Mouse (Mus musculus): ENCODE measurements around the gene Hdac8. TPM values are rescaled to one million over a fixed set of nuclear protein-coding genes. Genes with fewer than 3 reads are reported as not detected.

The Hdac8 gene
- polyA plus RNA-seq, 1 experiment: 9.8 TPM

DNA sequence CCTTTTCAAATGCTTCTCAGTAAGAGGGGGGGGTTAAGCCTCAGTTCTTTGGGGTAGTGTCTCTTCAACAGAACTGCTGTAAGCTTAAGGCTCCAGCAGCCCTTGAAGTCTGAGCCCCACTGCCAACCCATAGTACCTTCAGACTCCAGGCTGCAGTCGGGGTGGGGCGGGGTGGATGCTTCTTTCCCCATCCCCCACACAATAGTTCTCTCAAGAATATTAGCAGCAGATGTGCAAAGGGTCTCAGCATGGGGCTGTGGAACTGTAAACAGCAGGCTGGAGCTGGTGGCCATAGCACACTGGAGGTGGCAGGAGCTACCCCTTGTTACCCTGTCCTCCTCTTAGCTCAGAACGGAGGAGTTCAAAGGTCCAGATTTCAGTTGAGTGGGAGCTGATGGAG lies 202.7 kb downstream of the Hdac8 start:
- TF ChIP-seq POLR2A (IDR thresholded peaks at IDR 0.05; ENCODE audit: borderline replicate concordance, low read depth, low read length) (no peak), CTCF (IDR thresholded peaks at IDR 0.05; ENCODE audit: low read depth, low read length) (no peak)
- Histone ChIP-seq H3K4me3 (ENCODE audit: insufficient read depth, low read length) (no peak overlapping the region), H3K27ac (ENCODE audit: insufficient read depth, low read depth, low read length) (no peak overlapping the region), H3K4me1 (ENCODE audit: control insufficient read depth, insufficient read depth, low read length) (no peaks in the 10 kb centered on the region)

GRCm38 (mm10) chrX:102284889-102285288 lies 220.3 kb downstream of the Hdac8 start:
- no peaks in the 10 kb centered on the region for H3K4me1 ChIP-seq (ENCODE audit: control insufficient read depth, insufficient read depth, low read length)
- H3K4me3 ChIP-seq (ENCODE audit: insufficient read depth, low read length): no peak overlapping the region
- TF ChIP-seq CTCF (IDR thresholded peaks at IDR 0.05; ENCODE audit: low read depth, low read length) (no peak), POLR2A (IDR thresholded peaks at IDR 0.05; ENCODE audit: borderline replicate concordance, low read depth, low read length) (no peak)

GRCm38 (mm10) chrX:102262620-102263345 lies 242.4 kb downstream of the Hdac8 start:
- Histone ChIP-seq H3K4me1 (ENCODE audit: control insufficient read depth, insufficient read depth, low read length) (no peaks in the 10 kb centered on the region), H3K27ac (ENCODE audit: insufficient read depth, low read depth, low read length) (no peak overlapping the region), H3K4me3 (ENCODE audit: insufficient read depth, low read length) (no peak overlapping the region)
- no peak for TF ChIP-seq CTCF (IDR thresholded peaks at IDR 0.05; ENCODE audit: low read depth, low read length)
- TF ChIP-seq POLR2A (IDR thresholded peaks at IDR 0.05; ENCODE audit: borderline replicate concordance, low read depth, low read length): no peak

More at GRCm38 (mm10) chrX:102284889-102285288, 220.3 kb downstream of the Hdac8 start:
- no peak overlapping the region for H3K27ac ChIP-seq (ENCODE audit: insufficient read depth, low read depth, low read length)

- Histone ChIP-seq H3K27ac (ENCODE audit: insufficient read depth, low read depth, low read length) (no peak overlapping the region), H3K4me1 (ENCODE audit: control insufficient read depth, insufficient read depth, low read length) (no peaks in the 10 kb centered on the region), H3K4me3 (ENCODE audit: insufficient read depth, low read length) (no peak overlapping the region)
- TF ChIP-seq POLR2A (IDR thresholded peaks at IDR 0.05; ENCODE audit: borderline replicate concordance, low read depth, low read length) (no peak), CTCF (IDR thresholded peaks at IDR 0.05; ENCODE audit: low read depth, low read length) (no peak)
Observed at GRCm38 (mm10) chrX:102259772-102260171, 245.4 kb downstream of the Hdac8 start.

GRCm38 (mm10) chrX:102253892-102254291 lies 251.3 kb downstream of the Hdac8 start:
- H3K4me3 ChIP-seq (ENCODE audit: insufficient read depth, low read length): no peak overlapping the region
- no peak overlapping the region for H3K27ac ChIP-seq (ENCODE audit: insufficient read depth, low read depth, low read length)
- peaks cover 2% of the 10 kb centered on the region; the same call in 1 of the 2 replicates for H3K4me1 ChIP-seq (ENCODE audit: control insufficient read depth, insufficient read depth, low read length)
- TF ChIP-seq CTCF (IDR thresholded peaks at IDR 0.05; ENCODE audit: low read depth, low read length) (no peak), POLR2A (IDR thresholded peaks at IDR 0.05; ENCODE audit: borderline replicate concordance, low read depth, low read length) (no peak)

GRCm38 (mm10) chrX:102251937-102252860 lies 253.0 kb downstream of the Hdac8 start, which contains the start of gene Cited1:
Gene Cited1, minus strand, starts transcription at chrX:102252181.
- peak within 1 kb of the TSS; percentile 47 for H3K4me3 ChIP-seq (ENCODE audit: insufficient read depth, low read length)
- peaks cover 2% of the 10 kb centered on the region; the same call in 1 of the 2 replicates for H3K4me1 ChIP-seq (ENCODE audit: control insufficient read depth, insufficient read depth, low read length)
- no peak within 1 kb of the TSS for H3K27ac ChIP-seq (ENCODE audit: insufficient read depth, low read depth, low read length)
- TF ChIP-seq POLR2A (IDR thresholded peaks at IDR 0.05; ENCODE audit: borderline replicate concordance, low read depth, low read length) (no peak), CTCF (IDR thresholded peaks at IDR 0.05; ENCODE audit: low read depth, low read length) (no peak)

GRCm38 (mm10) chrX:102251221-102251936 lies 253.8 kb downstream of the Hdac8 start:
- Histone ChIP-seq H3K4me1 (ENCODE audit: control insufficient read depth, insufficient read depth, low read length) (peaks cover 2% of the 10 kb centered on the region; the same call in 1 of the 2 replicates), H3K27ac (ENCODE audit: insufficient read depth, low read depth, low read length) (no peak overlapping the region), H3K4me3 (ENCODE audit: insufficient read depth, low read length) (peak overlapping the region; percentile 47)
- no peak for TF ChIP-seq POLR2A (IDR thresholded peaks at IDR 0.05; ENCODE audit: borderline replicate concordance, low read depth, low read length)
- TF ChIP-seq CTCF (IDR thresholded peaks at IDR 0.05; ENCODE audit: low read depth, low read length): no peak

DNA sequence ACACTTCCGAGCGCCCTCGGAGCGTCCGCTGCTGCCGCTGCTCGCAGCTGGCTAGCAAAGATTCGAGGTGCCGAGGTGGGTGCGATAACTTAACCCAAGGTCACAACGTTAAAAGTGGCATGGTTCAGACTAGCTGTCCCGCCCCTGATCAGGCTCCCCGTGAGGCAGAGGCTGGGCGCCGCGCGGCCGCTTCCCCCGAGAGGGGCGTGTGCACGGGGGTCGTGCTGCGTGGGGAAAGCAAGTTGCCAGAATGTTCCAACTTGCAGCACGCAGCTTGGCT lies 254.3 kb downstream of the Hdac8 start:
- no peak overlapping the region for H3K27ac ChIP-seq (ENCODE audit: insufficient read depth, low read depth, low read length)
- TF ChIP-seq POLR2A (IDR thresholded peaks at IDR 0.05; ENCODE audit: borderline replicate concordance, low read depth, low read length): no peak

DNA sequence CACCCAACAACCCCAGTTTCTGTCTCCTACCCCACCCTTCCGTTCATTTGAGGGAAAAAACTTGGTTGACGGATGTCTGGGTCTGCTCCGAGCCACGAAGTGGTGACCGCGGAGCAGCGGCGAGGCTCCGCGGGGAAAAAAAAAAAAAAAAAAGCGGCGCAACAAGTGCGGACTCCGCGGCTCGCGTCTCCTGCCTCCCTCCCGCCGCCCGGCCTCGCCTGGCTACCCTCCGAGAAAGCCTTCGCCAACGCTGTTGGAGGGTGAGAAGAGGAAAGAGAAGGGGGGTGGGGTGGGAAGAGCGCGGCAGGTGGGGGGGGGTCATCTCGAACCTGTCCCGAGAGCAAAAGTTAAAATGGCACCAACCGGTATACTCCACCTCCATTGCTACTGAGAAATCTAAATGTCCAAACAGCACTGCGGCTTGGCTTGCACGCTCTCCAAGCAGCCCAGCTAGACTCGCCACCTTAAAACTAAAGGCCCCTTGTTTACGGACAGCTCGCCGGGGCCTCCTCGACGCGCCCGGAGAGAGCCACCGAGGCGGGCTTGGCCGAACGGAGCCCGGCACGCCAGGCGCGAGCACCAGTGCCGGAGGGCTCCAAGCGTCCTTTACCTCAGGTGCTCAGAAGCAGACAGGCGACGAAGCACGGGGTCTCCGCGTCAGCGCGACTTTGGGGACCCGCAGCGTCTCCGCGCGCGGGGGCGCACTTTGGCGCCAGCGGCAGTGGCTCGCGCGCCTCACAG lies 254.8 kb downstream of the Hdac8 start:
- H3K27ac ChIP-seq (ENCODE audit: insufficient read depth, low read depth, low read length): no peak overlapping the region
- H3K4me3 ChIP-seq (ENCODE audit: insufficient read depth, low read length): peak overlapping the region; percentile 47
- TF ChIP-seq POLR2A (IDR thresholded peaks at IDR 0.05; ENCODE audit: borderline replicate concordance, low read depth, low read length) (no peak), CTCF (IDR thresholded peaks at IDR 0.05; ENCODE audit: low read depth, low read length) (no peak)
- peaks cover 2% of the 10 kb centered on the region; the same call in 1 of the 2 replicates for H3K4me1 ChIP-seq (ENCODE audit: control insufficient read depth, insufficient read depth, low read length)

More for the DNA sequence above, 254.3 kb downstream of the Hdac8 start:
- peak overlapping the region; percentile 47 for H3K4me3 ChIP-seq (ENCODE audit: insufficient read depth, low read length)
- H3K4me1 ChIP-seq (ENCODE audit: control insufficient read depth, insufficient read depth, low read length): peaks cover 2% of the 10 kb centered on the region; the same call in 1 of the 2 replicates
